Mouse (Mus musculus) MEL (cell line): ENCODE results near the gene Morn1. TPM values are rescaled to one million over a fixed set of nuclear protein-coding genes. Genes with fewer than 3 reads are reported as not detected.

Source experiments
- DNase-seq: peaks from one replicate; pipeline ENCODE4 v3.0.0; 2011; ENCODE audit warnings: low read depth, low spot score
- H3K27ac ChIP-seq: 2 replicates; pipeline ENCODE4 v1.5.1; 2012; ENCODE audit warnings: low read depth, mild to moderate bottlenecking, control low read depth, low read length, moderate library complexity; ENCODE audit not compliant: control insufficient read depth
- H3K27me3 ChIP-seq, 2 experiments: fragments of 150-350 bp in 1 of 2; sonication (generic) in 1 of 2; 2 replicates each; pipeline ENCODE4 v1.6.1; 2012; ENCODE audit warnings: low read length in 2 of 2, mild to moderate bottlenecking in 2 of 2, improper control_type of control experiment in 1 of 2, moderate library complexity in 1 of 2; ENCODE audit not compliant: insufficient read depth in 2 of 2, control insufficient read depth in 1 of 2
- H3K36me3 ChIP-seq, 2 experiments: 2 replicates each; pipeline ENCODE4 v1.6.1; 2012 to 2014; ENCODE audit warnings: low read length in 2 of 2, improper control_type of control experiment in 1 of 2, inconsistent platforms in 1 of 2, mild to moderate bottlenecking in 1 of 2; ENCODE audit not compliant: insufficient read depth in 2 of 2, control insufficient read depth in 1 of 2
- H3K4me1 ChIP-seq, 2 experiments: fragments of 150-350 bp in 1 of 2; sonication (generic) in 1 of 2; 2 replicates each; pipeline ENCODE4 v1.6.1; 2012; ENCODE audit warnings: low read length in 2 of 2, improper control_type of control experiment in 1 of 2, mild to moderate bottlenecking in 1 of 2; ENCODE audit not compliant: insufficient read depth in 2 of 2, control insufficient read depth in 1 of 2
- H3K4me3 ChIP-seq, 2 experiments: fragments of 150-350 bp in 1 of 2; sonication (generic) in 1 of 2; 2 replicates each; pipeline ENCODE4 v1.5.1; 2012; ENCODE audit warnings: low read depth in 2 of 2, low read length in 2 of 2, mild to moderate bottlenecking in 2 of 2, moderate library complexity in 2 of 2, control low read depth in 1 of 2, improper control_type of control experiment in 1 of 2; ENCODE audit not compliant: control insufficient read depth in 1 of 2, insufficient read depth in 1 of 2
- H3K79me2 ChIP-seq: 2 replicates; pipeline ENCODE4 v1.6.1; 2012; ENCODE audit warnings: mild to moderate bottlenecking, low read length, moderate library complexity; ENCODE audit not compliant: control insufficient read depth, poor library complexity, insufficient read depth
- H3K9ac ChIP-seq: 2 replicates; pipeline ENCODE4 v1.6.1; 2012; ENCODE audit warnings: low read depth, mild to moderate bottlenecking, control low read depth, low read length, moderate library complexity; ENCODE audit not compliant: control insufficient read depth, poor library complexity, severe bottlenecking
- H3K9me3 ChIP-seq: fragments of 150-350 bp; sonication (generic); replicated peaks from 2 replicates; pipeline ENCODE4 v1.6.1; 2012; ENCODE audit warnings: mild to moderate bottlenecking, low read length, improper control_type of control experiment, moderate library complexity; ENCODE audit not compliant: insufficient read depth
- BHLHE40 ChIP-seq: IDR thresholded peaks from 2 replicates; pipeline ENCODE4 v1.6.1; 2012; ENCODE audit warnings: low read depth, mild to moderate bottlenecking, inconsistent platforms, low read length, improper control_type of control experiment, borderline replicate concordance
- CHD1 ChIP-seq: IDR thresholded peaks from 2 replicates; pipeline ENCODE4 v1.6.1; 2012; ENCODE audit warnings: low read depth, mild to moderate bottlenecking, inconsistent platforms, low read length, improper control_type of control experiment
- E2F4 ChIP-seq: IDR thresholded peaks from 2 replicates; pipeline ENCODE4 v1.6.1; 2011; ENCODE audit warnings: low read depth, low read length, improper control_type of control experiment, borderline replicate concordance
- ELF1 ChIP-seq: IDR thresholded peaks from 2 replicates; pipeline ENCODE4 v1.6.1; 2014; ENCODE audit warnings: low read depth, mild to moderate bottlenecking, inconsistent platforms, low read length, improper control_type of control experiment, moderate library complexity
- ETS1 ChIP-seq: IDR thresholded peaks from 2 replicates; pipeline ENCODE4 v1.6.1; 2012; ENCODE audit warnings: low read depth, mild to moderate bottlenecking, inconsistent platforms, low read length, improper control_type of control experiment, moderate library complexity
- HCFC1 ChIP-seq: IDR thresholded peaks from 2 replicates; pipeline ENCODE4 v1.6.1; 2012; ENCODE audit warnings: low read depth, mild to moderate bottlenecking, inconsistent platforms, low read length, improper control_type of control experiment, moderate library complexity
- KAT2A ChIP-seq: conservative IDR thresholded peaks from 2 replicates; pipeline ENCODE4 v1.6.1; 2012; ENCODE audit warnings: low read depth, low read length, improper control_type of control experiment, inconsistent platforms
- MAFK ChIP-seq: IDR thresholded peaks from 2 replicates; pipeline ENCODE4 v1.6.1; 2011; ENCODE audit warnings: low read depth, mild to moderate bottlenecking, low read length, improper control_type of control experiment, borderline replicate concordance
- MAX ChIP-seq: IDR thresholded peaks from 2 replicates; pipeline ENCODE4 v1.6.1; 2011; ENCODE audit warnings: low read length, improper control_type of control experiment
- MEF2A ChIP-seq: IDR thresholded peaks from 2 replicates; pipeline ENCODE4 v1.6.1; 2014; ENCODE audit warnings: low read depth, mild to moderate bottlenecking, inconsistent platforms, low read length, improper control_type of control experiment; ENCODE audit not compliant: poor library complexity, insufficient replicate concordance, severe bottlenecking; ENCODE audit errors: extremely low read depth
- MXI1 ChIP-seq: IDR thresholded peaks from 2 replicates; pipeline ENCODE4 v1.6.1; 2011; ENCODE audit warnings: mild to moderate bottlenecking, low read depth, low read length, improper control_type of control experiment
- MYB ChIP-seq: IDR thresholded peaks from 2 replicates; pipeline ENCODE4 v1.6.1; 2011; ENCODE audit warnings: mild to moderate bottlenecking, low read depth, low read length, improper control_type of control experiment
- MYC ChIP-seq: IDR thresholded peaks from 2 replicates; pipeline ENCODE4 v1.6.1; 2011; ENCODE audit warnings: low read depth, mild to moderate bottlenecking, low read length, improper control_type of control experiment, moderate library complexity
- NELFE ChIP-seq: IDR thresholded peaks from 2 replicates; pipeline ENCODE4 v1.6.1; 2011; ENCODE audit warnings: low read depth, low read length, improper control_type of control experiment
- NRF1 ChIP-seq: IDR thresholded peaks from 2 replicates; pipeline ENCODE4 v1.6.1; 2014; ENCODE audit warnings: low read depth, mild to moderate bottlenecking, inconsistent platforms, low read length, improper control_type of control experiment, moderate library complexity; ENCODE audit not compliant: poor library complexity, insufficient read depth, severe bottlenecking
- POLR2A ChIP-seq, 2 experiments: IDR thresholded peaks; 2 replicates each; pipeline ENCODE4 v1.6.1; 2011 to 2012; ENCODE audit warnings: low read length in 2 of 2, mild to moderate bottlenecking in 2 of 2, control low read depth in 1 of 2, improper control_type of control experiment in 1 of 2, low read depth in 1 of 2, moderate library complexity in 1 of 2; ENCODE audit not compliant: control insufficient read depth in 1 of 2, insufficient read depth in 1 of 2, poor library complexity in 1 of 2
- POLR2AphosphoS2 ChIP-seq: IDR thresholded peaks from 2 replicates; pipeline ENCODE4 v1.6.1; 2011; ENCODE audit warnings: low read length, improper control_type of control experiment
- SIN3A ChIP-seq: IDR thresholded peaks from 2 replicates; pipeline ENCODE4 v1.6.1; 2012; ENCODE audit warnings: low read length, improper control_type of control experiment, inconsistent platforms
- TAL1 ChIP-seq: IDR thresholded peaks from 2 replicates; pipeline ENCODE4 v1.6.1; 2012; ENCODE audit warnings: mild to moderate bottlenecking, inconsistent platforms, low read length, moderate library complexity, mixed read lengths
- TCF12 ChIP-seq: IDR thresholded peaks from 2 replicates; pipeline ENCODE4 v1.6.1; 2014; ENCODE audit warnings: low read depth, mild to moderate bottlenecking, inconsistent platforms, low read length, improper control_type of control experiment, moderate library complexity
- UBTF ChIP-seq: IDR thresholded peaks from 2 replicates; pipeline ENCODE4 v1.6.1; 2012; ENCODE audit warnings: low read depth, mild to moderate bottlenecking, inconsistent platforms, low read length, improper control_type of control experiment, moderate library complexity, borderline replicate concordance; ENCODE audit not compliant: insufficient read depth
- USF1 ChIP-seq: IDR thresholded peaks from 2 replicates; pipeline ENCODE4 v1.6.1; 2014; ENCODE audit warnings: low read depth, mild to moderate bottlenecking, inconsistent platforms, low read length, improper control_type of control experiment, moderate library complexity
- ZC3H11A ChIP-seq: IDR thresholded peaks from 2 replicates; pipeline ENCODE4 v1.6.1; 2012; ENCODE audit warnings: low read depth, mild to moderate bottlenecking, inconsistent platforms, low read length, improper control_type of control experiment
- ZMIZ1 ChIP-seq: IDR thresholded peaks from 2 replicates; pipeline ENCODE4 v1.6.1; 2012; ENCODE audit warnings: low read depth, mild to moderate bottlenecking, inconsistent platforms, low read length, improper control_type of control experiment, moderate library complexity
- polyA plus RNA-seq, 2 experiments: library from polyadenylated mRNA; stranded (reverse) in 1 of 2; unstranded in 1 of 2; fragments of >175 nt in 1 of 2; fragments of >200 nt in 1 of 2; gene quantifications; 2 replicates each; pipeline versions ENCODE4 v1.2.1 to v1.2.4; 2012; ENCODE audit warnings: low replicate concordance in 2 of 2, low read depth in 1 of 2; ENCODE audit not compliant: insufficient read length in 2 of 2, insufficient read depth in 1 of 2, missing spikeins in 1 of 2
- total RNA-seq: library from RNA; depleted of rRNA; stranded (reverse); fragments of 300-350 nt; gene quantifications from 2 replicates; pipeline ENCODE4 v1.2.3, GENCODE M21; 2012; rRNA removed

Gene Morn1
- total RNA-seq (3.0 and 4.4 TPM in 2 replicates), polyA plus RNA-seq (1 to 10 TPM in 1 of 2 experiments, not detected in 1; 4.1 TPM)

- H3K79me2 ChIP-seq = peaks cover 37% of the 10 kb centered on the region
- peak within 1 kb of the TSS; percentile 91 for H3K27ac ChIP-seq
- H3K9ac ChIP-seq = peak within 1 kb of the TSS; percentile 90
- peaks cover 3 to 18% of the 10 kb centered on the region in 2 experiments; a peak in 3 of 4 replicates for H3K4me1 ChIP-seq
- no peaks in the 10 kb centered on the region for H3K9me3 ChIP-seq
- peak within 1 kb of the TSS; percentile 94 to 100 for H3K4me3 ChIP-seq
- TF ChIP-seq MAFK (no peak), TAL1 (no peak), HCFC1 (peak; percentile 92), SIN3A (peak; percentile 99), ETS1 (peak; percentile 29; the same call in 1 of the 2 replicates), MYB (peak; percentile 74), ZC3H11A (no peak), TCF12 (peak; percentile 27; the same call in 1 of the 2 replicates), ELF1 (peak; percentile 96), BHLHE40 (peak; percentile 47; the same call in 1 of the 2 replicates), MAX (peak; percentile 67), POLR2AphosphoS2 (peak; percentile 66; the same call in 1 of the 2 replicates), POLR2A (IDR thresholded peaks at IDR 0.05; ENCODE audit: control insufficient read depth in 1 of 2, insufficient read depth in 1 of 2, low read depth in 1 of 2, low read length in 2 of 2, poor library complexity in 1 of 2) (peak in 1 of 2 experiments; percentile 64; a peak in 2 of 4 replicates), MXI1 (peak; percentile 89), CHD1 (no peak), USF1 (0 out of 2 replicates have a peak, but pooled peaks have one; percentile 29), E2F4 (peak; percentile 92), NRF1 (peak; percentile 92), NELFE (peak; percentile 76), KAT2A (peak; percentile 60; the same call in 1 of the 2 replicates), ZMIZ1 (no peak), MYC (peak; percentile 54; the same call in 1 of the 2 replicates), MEF2A (no peak), UBTF (0 out of 2 replicates have a peak, but pooled peaks have one; percentile 47)
- TF ChIP-seq, all 39 proteins: peak for 18
- peaks cover 9 to 15% of the 10 kb centered on the region in 2 experiments for H3K36me3 ChIP-seq
- no peaks in the 10 kb centered on the region for H3K27me3 ChIP-seq
- peak; percentile 99 for DNase-seq
These were observed at the start of gene Morn1, which contains the start of gene Rer1 for GRCm38 (mm10) chr4:155086108-155087024. Morn1 (plus strand) TSS chr4:155086577. Rer1 (minus strand) TSS chr4:155086382.
